In the genomic region with DNA sequence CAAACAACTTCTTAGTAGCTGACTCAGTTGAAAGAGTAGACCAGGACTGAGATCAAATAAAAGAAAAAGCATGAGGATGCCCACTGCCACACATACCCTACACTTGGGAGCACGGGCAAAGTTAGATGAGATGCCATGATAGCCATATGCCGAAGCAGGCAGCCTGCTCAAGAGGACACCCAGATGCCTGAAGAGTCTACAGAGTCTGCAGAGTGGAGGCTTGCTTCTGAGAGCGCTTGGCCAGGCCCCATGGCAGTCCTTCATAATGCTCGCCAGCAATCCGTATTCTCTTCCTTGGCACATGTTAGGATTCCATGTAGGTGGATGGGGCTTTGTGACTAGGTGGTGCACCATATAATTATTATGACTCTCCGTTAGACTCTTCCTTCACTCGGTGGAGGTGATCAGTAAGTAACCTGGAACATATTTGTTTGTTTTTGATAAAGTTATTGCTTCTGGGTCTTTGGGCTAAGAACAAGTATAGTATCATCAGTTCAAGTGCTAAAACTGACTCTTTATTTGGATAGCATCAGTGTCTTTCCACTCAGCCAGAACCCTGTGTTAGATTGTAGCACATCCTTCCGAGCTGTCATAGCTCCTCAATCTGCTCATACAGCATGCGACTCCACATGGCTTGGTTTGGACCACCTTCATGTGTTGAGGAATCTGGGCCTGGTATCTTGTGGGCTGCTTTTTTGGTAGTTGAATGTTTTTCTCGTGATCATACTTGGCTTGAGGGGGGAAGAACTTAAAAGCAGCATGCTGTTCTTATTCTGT, we compare ENCODE assay signal across 28 mouse cellular contexts.
A peak's percentile ranks its signal among the peaks of the same experiment; 100 is the strongest.
DNase-seq lines count a peak whose midpoint lies in the region; ATAC-seq and TF ChIP-seq lines count a peak whose summit lies in the region.
"Had no signal": no experiment of that assay in that cellular context is flagged by ENCODE, and none has a peak within 500 bp of the region (broad histone marks: within the 10 kb centered on the region; RNA-seq: fewer than 3 reads in every experiment).

No protein-coding gene starts in this region.

- peak; percentile 47 to 52 for DNase-seq in cerebellum, postnatal 10 days
- no peak for DNase-seq in cerebellum, adult 2 months
- peak; percentile 56 for DNase-seq in heart, embryonic 10.5 days (ENCODE audit: low spot score)
- no peak for DNase-seq in heart, postnatal 36 days
- no peak for DNase-seq in spleen, adult 12 weeks (ENCODE audit: low spot score)
- DNase-seq: adrenal gland, adult 2 months; adrenal gland, postnatal 36 days; cerebellum, adult 18-20 months; cerebellum, postnatal 25 days; gastrocnemius, adult 2 months; heart, adult 2 months; kidney, adult 9 months; kidney, postnatal 10 days; liver; lung, adult 2 months; lung, postnatal 10 days; right cerebral cortex, adult 18-20 months had no signal

- no peak overlapping the region for H3K27ac ChIP-seq in cerebellum, adult 2 months (ENCODE audit: insufficient read depth, low read length)
- H3K27ac ChIP-seq in heart, embryonic 10.5 days, result no peak overlapping the region
- H3K27ac ChIP-seq in midbrain, embryonic 13.5 days, result 0 out of 2 replicates have a peak overlapping the region, but pooled peaks have one; percentile 40
- no peak overlapping the region for H3K27ac ChIP-seq in midbrain, embryonic 15.5 days
- peak overlapping the region; percentile 52 for H3K27ac ChIP-seq in hindbrain, embryonic 16.5 days (ENCODE audit: low read depth, low read length)
- H3K27ac ChIP-seq: forebrain, embryonic 12.5 days; gastrocnemius, adult 2 months; heart, adult 2 months; heart, embryonic 13.5 days; liver, embryonic 14.5 days; macrophage; stomach, postnatal 0 days had no signal

- WGBS in cerebellum, adult 2 months, result 49% methylated on average over 10 of the region's 10 CpGs
- WGBS in heart, embryonic 10.5 days, result 88% methylated on average over 10 of the region's 10 CpGs
- WGBS in midbrain, embryonic 13.5 days, result 94% methylated on average over 10 of the region's 10 CpGs
- 93% methylated on average over 10 of the region's 10 CpGs for WGBS in midbrain, embryonic 15.5 days
- 92% methylated on average over 10 of the region's 10 CpGs for WGBS in hindbrain, embryonic 16.5 days

- no peak overlapping the region for H3K9ac ChIP-seq in midbrain, embryonic 13.5 days (replicated peaks)
- no peak overlapping the region for H3K9ac ChIP-seq in midbrain, embryonic 15.5 days
- H3K9ac ChIP-seq in hindbrain, embryonic 16.5 days (ENCODE audit: low read depth, low read length), result no peak overlapping the region
- H3K9ac ChIP-seq: forebrain, embryonic 12.5 days; heart, embryonic 13.5 days; liver, embryonic 14.5 days had no signal

- H3K4me3 ChIP-seq in cerebellum, adult 2 months (replicated peaks; ENCODE audit: insufficient read depth, low read depth, low read length), result no peak overlapping the region
- no peak overlapping the region for H3K4me3 ChIP-seq in heart, embryonic 10.5 days
- no peak overlapping the region for H3K4me3 ChIP-seq in midbrain, embryonic 13.5 days (replicated peaks)
- no peak overlapping the region for H3K4me3 ChIP-seq in midbrain, embryonic 15.5 days
- H3K4me3 ChIP-seq in hindbrain, embryonic 16.5 days (ENCODE audit: low read length), result no peak overlapping the region
- H3K4me3 ChIP-seq: forebrain, embryonic 12.5 days; gastrocnemius, adult 2 months; heart, adult 2 months; heart, embryonic 13.5 days had no signal

- no peak overlapping the region for H3K4me2 ChIP-seq in midbrain, embryonic 13.5 days (replicated peaks)
- H3K4me2 ChIP-seq in midbrain, embryonic 15.5 days, result no peak overlapping the region
- no peak overlapping the region for H3K4me2 ChIP-seq in hindbrain, embryonic 16.5 days (ENCODE audit: low read length)
- H3K4me2 ChIP-seq: forebrain, embryonic 12.5 days; heart, embryonic 13.5 days had no signal

- H3K27me3 ChIP-seq in cerebellum, adult 2 months (ENCODE audit: control insufficient read depth, insufficient read depth, low read length), result no peaks in the 10 kb centered on the region
- no peaks in the 10 kb centered on the region for H3K27me3 ChIP-seq in heart, embryonic 10.5 days (ENCODE audit: insufficient read depth, poor library complexity, severe bottlenecking)
- H3K27me3 ChIP-seq in midbrain, embryonic 13.5 days, result no peaks in the 10 kb centered on the region
- no peaks in the 10 kb centered on the region for H3K27me3 ChIP-seq in midbrain, embryonic 15.5 days (replicated peaks)
- no peaks in the 10 kb centered on the region for H3K27me3 ChIP-seq in hindbrain, embryonic 16.5 days (replicated peaks; ENCODE audit: control insufficient read depth, insufficient read depth, low read length)
- H3K27me3 ChIP-seq: CH12.LX; heart, embryonic 13.5 days had no signal

- no peak for TF ChIP-seq CTCF in cerebellum, adult 2 months (IDR thresholded peaks at IDR 0.05; ENCODE audit: borderline replicate concordance, insufficient read depth, low read depth, low read length)

- peaks cover 12% of the 10 kb centered on the region; the same call in 1 of the 2 replicates for H3K4me1 ChIP-seq in cerebellum, adult 2 months (ENCODE audit: control insufficient read depth, insufficient read depth, low read length)
- no peaks in the 10 kb centered on the region for H3K4me1 ChIP-seq in heart, embryonic 10.5 days
- peaks cover 42% of the 10 kb centered on the region for H3K4me1 ChIP-seq in midbrain, embryonic 13.5 days (replicated peaks)
- peaks cover 33% of the 10 kb centered on the region for H3K4me1 ChIP-seq in midbrain, embryonic 15.5 days
- peaks cover 28% of the 10 kb centered on the region for H3K4me1 ChIP-seq in hindbrain, embryonic 16.5 days (ENCODE audit: control insufficient read depth, insufficient read depth, low read depth, low read length)

- intact Hi-C loops in heart, postnatal 36 days (cut with DNase I), result no loop called here

- no peak for TF ChIP-seq POLR2A in cerebellum, adult 2 months (IDR thresholded peaks at IDR 0.05; ENCODE audit: borderline replicate concordance, insufficient read depth, low read length)

- ATAC-seq in midbrain, embryonic 13.5 days, result no peak
- ATAC-seq in midbrain, embryonic 15.5 days (replicated peaks), result no peak
- no peak for ATAC-seq in hindbrain, embryonic 16.5 days
- ATAC-seq: activated CD4-positive, CD25-positive, alpha-beta regulatory T cell, adult 4 months; intestine, postnatal 0 days had no signal

- H3K9me3 ChIP-seq in heart, embryonic 10.5 days, result no peaks in the 10 kb centered on the region
- H3K9me3 ChIP-seq in midbrain, embryonic 13.5 days, result 0 out of 2 replicates have a peak, but pooled peaks cover 4% of the 10 kb centered on the region
- no peaks in the 10 kb centered on the region for H3K9me3 ChIP-seq in midbrain, embryonic 15.5 days
- no peaks in the 10 kb centered on the region for H3K9me3 ChIP-seq in hindbrain, embryonic 16.5 days (ENCODE audit: control insufficient read depth, low read length)
- H3K9me3 ChIP-seq: forebrain, embryonic 12.5 days; heart, embryonic 13.5 days had no signal

- H3K36me3 ChIP-seq in heart, embryonic 10.5 days, result no peaks in the 10 kb centered on the region
- no peaks in the 10 kb centered on the region for H3K36me3 ChIP-seq in midbrain, embryonic 13.5 days
- no peaks in the 10 kb centered on the region for H3K36me3 ChIP-seq in midbrain, embryonic 15.5 days (replicated peaks)
- no peaks in the 10 kb centered on the region for H3K36me3 ChIP-seq in hindbrain, embryonic 16.5 days (ENCODE audit: control insufficient read depth, insufficient read depth, low read length)
- H3K36me3 ChIP-seq: forebrain, embryonic 12.5 days had no signal

Comparison
In these comparisons a context has a peak if more than half of its experiments do, and no peak if none do; other contexts are left out.
1. DNase-seq: peak in cerebellum, postnatal 10 days (2 of 2) and heart, embryonic 10.5 days (single experiment); none in cerebellum, adult 2 months (0 of 2), heart, postnatal 36 days (0 of 2) and spleen, adult 12 weeks (single experiment).
2. H3K27ac ChIP-seq: peak in midbrain, embryonic 13.5 days (single experiment) and hindbrain, embryonic 16.5 days (single experiment); none in cerebellum, adult 2 months (single experiment), heart, embryonic 10.5 days (single experiment) and midbrain, embryonic 15.5 days (single experiment).